In the genomic region with DNA sequence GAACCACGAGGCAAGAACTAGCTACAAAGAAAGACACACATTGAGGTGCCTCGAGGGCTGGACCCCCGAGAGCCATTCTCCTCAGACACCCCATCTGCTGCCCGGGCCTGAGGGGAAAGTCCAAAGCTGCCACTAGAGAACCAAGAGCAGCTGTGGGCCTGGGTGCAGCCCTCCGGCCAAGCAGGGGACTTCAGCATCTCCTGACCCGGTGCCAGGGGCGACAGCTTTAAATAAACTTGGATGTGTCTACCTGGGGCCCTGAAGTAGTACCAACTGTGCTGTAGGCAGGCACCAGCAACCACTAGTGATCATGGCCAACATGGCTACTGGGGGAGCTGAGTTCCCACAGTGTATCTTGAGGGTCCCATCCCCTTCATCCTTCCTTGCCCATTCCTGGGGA, we compare ENCODE assay signal across 16 mouse cellular contexts. TPM values are rescaled to one million over a fixed set of nuclear protein-coding genes. Genes with fewer than 3 reads are reported as not detected.
DNase-seq lines count a peak whose midpoint lies in the region; ATAC-seq and TF ChIP-seq lines count a peak whose summit lies in the region.
"Had no signal": no experiment of that assay in that cellular context is flagged by ENCODE, and none has a peak within 500 bp of the region (broad histone marks: within the 10 kb centered on the region; RNA-seq: fewer than 3 reads in every experiment).

No protein-coding gene starts in this region.

- H3K36me3 ChIP-seq in neural tube, embryonic 12.5 days, result no peaks in the 10 kb centered on the region
- no peaks in the 10 kb centered on the region for H3K36me3 ChIP-seq in hindbrain, postnatal 0 days (ENCODE audit: insufficient read depth, low read length)
- H3K36me3 ChIP-seq: embryonic facial prominence, embryonic 13.5 days; G1E; limb, embryonic 13.5 days; liver, embryonic 15.5 days had no signal

- no peak for ATAC-seq in neural tube, embryonic 12.5 days (ENCODE audit: low FRiP score, low read depth)
- no peak for ATAC-seq in hindbrain, postnatal 0 days

- H3K27ac ChIP-seq in neural tube, embryonic 12.5 days, result no peak overlapping the region
- H3K27ac ChIP-seq in hindbrain, postnatal 0 days, result no peak overlapping the region
- H3K27ac ChIP-seq: embryonic facial prominence, embryonic 13.5 days; heart, adult 2 months; limb, embryonic 13.5 days; liver, embryonic 15.5 days had no signal

- DNase-seq in gastrocnemius, postnatal 25 days, result peak; percentile 35
- no peak for DNase-seq in gastrocnemius, postnatal 10 days
- DNase-seq in neural tube, embryonic 10.5 days (ENCODE audit: extremely low spot score, low spot score), result no peak
- DNase-seq in hindbrain, postnatal 0 days (ENCODE audit: low spot score), result no peak
- DNase-seq in thymus, postnatal 14 days, result no peak
- no peak for DNase-seq in heart, adult 18-20 months
- DNase-seq: heart, adult 2 months; kidney, adult 2 months; kidney, postnatal 14 days; lung, postnatal 10 days; thymus, postnatal 36 days had no signal

- H3K27me3 ChIP-seq in neural tube, embryonic 12.5 days (replicated peaks), result peaks cover 65% of the 10 kb centered on the region
- H3K27me3 ChIP-seq in hindbrain, postnatal 0 days (ENCODE audit: insufficient read depth, low read length), result peaks cover 14% of the 10 kb centered on the region; the same call in 1 of the 2 replicates

- WGBS in neural tube, embryonic 12.5 days, result 86% methylated on average over 7 of the region's 7 CpGs
- 70% methylated on average over 7 of the region's 7 CpGs for WGBS in hindbrain, postnatal 0 days

- H3K9me3 ChIP-seq in neural tube, embryonic 12.5 days, result no peaks in the 10 kb centered on the region
- H3K9me3 ChIP-seq in hindbrain, postnatal 0 days (ENCODE audit: low read length), result no peaks in the 10 kb centered on the region
- H3K9me3 ChIP-seq: embryonic facial prominence, embryonic 13.5 days; limb, embryonic 13.5 days; liver, embryonic 15.5 days had no signal

- no peak overlapping the region for H3K4me3 ChIP-seq in neural tube, embryonic 12.5 days
- H3K4me3 ChIP-seq in hindbrain, postnatal 0 days (ENCODE audit: low read length), result peak overlapping the region; percentile 77; the same call in 1 of the 2 replicates
- H3K4me3 ChIP-seq: embryonic facial prominence, embryonic 13.5 days; heart, adult 2 months; limb, embryonic 13.5 days; liver, embryonic 15.5 days had no signal

- no peak overlapping the region for H3K9ac ChIP-seq in neural tube, embryonic 12.5 days
- H3K9ac ChIP-seq in hindbrain, postnatal 0 days (replicated peaks; ENCODE audit: low read length), result peak overlapping the region; percentile 89; the same call in 1 of the 2 replicates
- H3K9ac ChIP-seq: embryonic facial prominence, embryonic 13.5 days; limb, embryonic 13.5 days; liver, embryonic 15.5 days had no signal

- H3K4me1 ChIP-seq in neural tube, embryonic 12.5 days, result peaks cover 9% of the 10 kb centered on the region
- H3K4me1 ChIP-seq in hindbrain, postnatal 0 days (ENCODE audit: insufficient read depth, low read length), result peaks cover 12% of the 10 kb centered on the region

- no peak for TF ChIP-seq CTCF in hindbrain, postnatal 0 days (IDR thresholded peaks at IDR 0.05; ENCODE audit: low read depth)

- 0 out of 2 replicates have a peak overlapping the region, but pooled peaks have one; percentile 70 for H3K4me2 ChIP-seq in neural tube, embryonic 12.5 days (replicated peaks)
- peak overlapping the region; percentile 64 for H3K4me2 ChIP-seq in hindbrain, postnatal 0 days (ENCODE audit: low read depth, low read length)
- H3K4me2 ChIP-seq: embryonic facial prominence, embryonic 13.5 days; limb, embryonic 13.5 days; liver, embryonic 15.5 days had no signal

RNA-seq across cellular contexts. Expression of gene Camk2b, which starts 3.1 kb away (rescaled TPM):
- total RNA-seq in gastrocnemius, postnatal 25 days (2021), result 100 to 1,000 TPM; 115 to 121 TPM
- total RNA-seq in gastrocnemius, postnatal 10 days (2021), result 100 to 1,000 TPM; 188 to 190 TPM
- 21.3 and 21.4 TPM in 2 replicates for polyA plus RNA-seq in neural tube, embryonic 12.5 days (2016; fragmentation: Nextera tagmentation; extraction: Ambion mirVana)
- total RNA-seq in hindbrain, postnatal 0 days (2014; rRNA removed), result 188 and 212 TPM in 2 replicates
- 160 and 165 TPM in 2 replicates for polyA plus RNA-seq in hindbrain, postnatal 0 days (2015; fragmentation: Nextera tagmentation; extraction: Ambion mirVana)
- 1 to 10 TPM; 7.2 to 8.1 TPM for total RNA-seq in heart, adult 18-20 months (2021)
- polyA plus RNA-seq: G1E had no signal

Comparison
In these comparisons a context has a peak if more than half of its experiments do, and no peak if none do; other contexts are left out.
1. RNA of gene Camk2b, which starts 3.1 kb away (total RNA-seq): 188 to 190 TPM in gastrocnemius, postnatal 10 days, 188 to 212 TPM in hindbrain, postnatal 0 days and 115 to 121 TPM in gastrocnemius, postnatal 25 days; 7.2 to 8.1 TPM in heart, adult 18-20 months; every median in the first group is over 10 times any median in the second.